Mouse (Mus musculus) adrenal gland, adult 18-20 months (tissue): ENCODE data around the gene Atg9b. TPM values are rescaled to one million over a fixed set of nuclear protein-coding genes. Genes with fewer than 3 reads are reported as not detected.

Experiments
- DNase-seq, 2 experiments: peaks; one replicate each; pipeline ENCODE4 v3.0.0; 2021 to 2022; ENCODE audit warnings: low spot score in 2 of 2
- total RNA-seq, 2 experiments: library from RNA; stranded (reverse); gene quantifications; 1 replicate in 1 of 2; 2 replicates in 1 of 2; pipeline ENCODE4 v1.2.3; 2021

The Atg9b gene
- total RNA-seq, 2 experiments from 2014 or later: 1.3 to 2.6 TPM

GRCm38 (mm10) chr5:24351701-24352171 lies 40.2 kb downstream of the Atg9b start:
- peak; percentile 79 to 86 for DNase-seq

- no peak for DNase-seq
Measured at GRCm38 (mm10) chr5:24351278-24351677, 40.7 kb downstream of the Atg9b start, which contains the start of gene Kcnh2. Gene Kcnh2, minus strand, starts transcription at chr5:24351604.

- no peak for DNase-seq
Measured at GRCm38 (mm10) chr5:24350531-24351250, 41.3 kb downstream of the Atg9b start.

DNA sequence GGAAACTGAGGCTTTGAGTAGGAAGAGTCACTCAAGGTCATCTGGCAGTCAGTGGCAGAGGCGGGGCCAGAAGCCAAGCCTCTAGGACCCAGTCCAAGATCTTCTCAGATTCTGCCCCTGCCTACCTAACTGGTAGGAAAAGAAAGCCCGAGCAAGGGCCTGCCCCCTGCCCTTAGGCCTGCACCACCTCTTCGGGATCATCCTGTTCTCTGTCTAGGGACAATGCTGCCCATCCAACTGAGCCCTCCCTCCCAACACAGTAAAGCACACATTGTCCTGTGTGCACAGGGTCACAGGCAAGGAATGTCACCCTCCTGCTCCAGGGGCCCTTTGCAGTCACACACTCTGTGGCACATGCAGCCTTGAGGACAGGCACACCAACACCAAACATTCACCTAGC lies 41.9 kb downstream of the Atg9b start:
- DNase-seq: no peak

DNA sequence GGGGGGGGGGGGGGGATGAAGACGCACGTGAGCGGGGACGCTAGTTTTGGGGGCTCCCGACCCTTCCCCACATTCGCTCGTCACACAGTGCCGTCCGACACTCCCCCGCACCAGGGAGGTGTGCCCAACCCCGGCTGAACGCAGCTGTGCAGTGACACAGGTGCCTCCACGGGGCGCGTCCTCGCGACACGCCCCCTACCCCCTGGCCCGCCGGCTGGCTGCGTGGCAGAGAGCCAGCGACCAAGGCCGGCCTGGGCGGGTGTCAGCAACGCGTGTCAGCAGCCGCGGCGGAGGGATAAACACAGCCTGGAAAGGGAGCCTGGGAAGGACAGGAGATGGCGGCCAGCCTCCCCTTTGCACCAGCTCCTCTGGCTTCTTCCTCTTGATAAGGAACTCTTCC lies 43.4 kb downstream of the Atg9b start:
- DNase-seq: peak; percentile 53 to 63

GRCm38 (mm10) chr5:24348128-24348527 lies 43.8 kb downstream of the Atg9b start:
- peak; percentile 74 to 78 for DNase-seq

DNA sequence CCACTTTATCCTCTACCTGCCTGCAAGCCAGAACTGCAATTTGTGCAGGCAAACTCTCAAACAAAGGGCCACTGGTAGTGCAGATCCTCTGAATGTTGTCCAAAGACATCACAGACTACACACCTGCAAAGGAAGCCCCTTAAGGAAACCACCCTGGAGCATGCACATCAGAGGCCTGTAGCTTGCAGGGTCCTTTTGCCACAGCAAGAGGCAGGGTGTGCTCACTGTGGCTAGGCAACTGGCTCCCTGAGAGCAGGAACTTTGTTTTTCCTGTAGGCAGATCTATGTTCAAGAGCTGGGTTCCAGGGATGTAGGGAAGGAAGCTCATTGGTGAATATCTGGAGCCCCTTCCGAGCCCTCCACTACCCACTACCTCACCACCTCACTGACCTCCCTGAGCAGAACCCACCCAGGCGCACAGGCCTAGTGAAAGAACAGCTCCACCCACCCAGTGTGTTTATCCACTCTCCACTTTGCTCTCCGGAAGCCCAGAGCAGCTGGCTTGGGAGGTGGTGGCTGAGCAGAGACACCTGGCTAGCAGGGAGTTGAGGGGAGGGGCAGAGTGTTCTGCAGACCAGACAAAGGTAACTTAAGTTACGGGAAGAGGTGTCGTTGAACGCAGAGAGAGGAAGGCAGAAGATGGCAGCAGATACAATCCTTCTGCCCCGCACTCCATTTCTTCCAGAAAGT lies 44.6 kb downstream of the Atg9b start:
- DNase-seq: no peak

- DNase-seq: no peak
Measured at GRCm38 (mm10) chr5:24346313-24346712, 45.6 kb downstream of the Atg9b start.

DNA sequence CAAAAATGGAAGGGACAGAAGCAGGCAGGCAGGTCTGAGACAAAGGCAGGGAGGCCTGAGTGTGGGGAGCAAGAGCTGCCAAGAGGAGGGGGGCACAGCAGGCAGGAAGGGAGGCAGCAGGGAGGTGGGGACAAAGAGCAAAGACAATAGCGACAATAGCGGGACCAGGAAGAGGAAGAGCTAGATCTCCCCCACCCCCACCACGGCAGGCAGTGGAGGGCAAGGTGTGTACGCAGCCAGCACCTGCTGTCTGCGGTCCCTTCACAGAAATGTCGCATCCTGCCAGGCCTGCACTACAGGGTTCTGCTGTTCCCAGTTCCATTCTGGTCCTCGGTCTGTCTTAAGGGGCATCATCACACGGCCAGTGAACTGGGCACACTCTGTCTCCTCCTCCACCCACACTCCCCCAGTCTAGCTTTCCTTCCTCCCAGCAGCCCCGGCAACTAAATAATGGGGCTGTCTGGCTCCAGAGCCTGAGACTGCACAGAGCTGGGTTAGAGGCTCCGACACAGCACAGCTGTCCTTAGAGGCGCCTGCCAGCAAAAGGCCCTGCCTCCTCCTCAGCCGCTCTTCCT lies 47.4 kb downstream of the Atg9b start:
- no peak for DNase-seq

- no peak for DNase-seq
Measured at GRCm38 (mm10) chr5:24343977-24344436, 47.9 kb downstream of the Atg9b start.

DNA sequence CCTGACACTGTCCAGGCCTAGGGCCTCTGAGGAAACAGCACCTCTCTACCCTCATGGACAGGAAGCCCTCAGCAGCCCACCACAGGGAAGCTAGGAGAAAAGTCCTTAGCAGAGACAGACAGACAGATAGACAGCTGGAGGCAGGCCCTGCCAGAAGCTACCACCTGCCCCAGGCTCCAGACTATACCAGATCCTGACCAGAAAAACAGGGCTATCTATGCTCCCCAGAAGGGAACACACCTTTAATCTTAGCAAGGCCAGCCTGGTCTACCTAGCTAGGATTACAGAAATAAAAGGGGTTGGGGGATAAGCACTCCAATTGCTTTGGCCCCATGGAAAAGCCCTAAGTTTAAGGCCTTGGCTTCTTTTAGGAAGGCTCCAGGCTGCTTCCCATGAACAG lies 48.6 kb downstream of the Atg9b start:
- DNase-seq: no peak

GRCm38 (mm10) chr5:24342966-24343365 lies 49.0 kb downstream of the Atg9b start:
- DNase-seq: no peak

- no peak for DNase-seq
Measured at GRCm38 (mm10) chr5:24342205-24342963, 49.6 kb downstream of the Atg9b start.

GRCm38 (mm10) chr5:24337821-24338220 lies 54.1 kb downstream of the Atg9b start:
- DNase-seq: no peak

DNA sequence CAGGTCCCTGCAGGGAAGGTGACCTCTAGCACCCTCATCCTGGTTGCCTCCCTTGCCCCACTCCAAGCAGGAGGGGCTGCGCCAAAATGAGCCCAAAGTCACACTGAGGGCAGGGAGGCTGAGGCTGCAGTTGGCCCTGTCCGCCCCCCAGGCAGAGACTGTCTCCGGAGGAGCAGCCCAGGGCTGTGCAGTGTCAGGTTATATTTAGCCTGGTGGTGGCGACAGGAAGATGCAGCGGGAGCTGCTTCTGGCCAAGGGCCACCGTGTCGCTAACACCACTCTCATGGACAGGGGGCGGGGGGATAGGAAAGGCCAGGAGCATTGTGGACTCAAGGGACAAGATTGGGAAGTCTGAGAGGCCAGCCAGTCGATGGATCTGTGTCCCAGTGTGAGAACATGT lies 54.6 kb downstream of the Atg9b start:
- no peak for DNase-seq

GRCm38 (mm10) chr5:24335888-24336511 lies 55.9 kb downstream of the Atg9b start:
- no peak for DNase-seq

GRCm38 (mm10) chr5:24334749-24335148 lies 57.2 kb downstream of the Atg9b start:
- no peak for DNase-seq
